Mouse (Mus musculus) lung, postnatal 0 days (tissue): ENCODE results near the gene Aurka.

Source experiments
- CTCF ChIP-seq: IDR thresholded peaks from 2 replicates; pipeline ENCODE4 v1.5.1; 2016; ENCODE audit warnings: antibody characterized with exemption, mild to moderate bottlenecking
- EP300 ChIP-seq: IDR thresholded peaks from 2 replicates; pipeline ENCODE4 v1.6.1; 2016; ENCODE audit warnings: antibody characterized with exemption, mild to moderate bottlenecking, control low read depth

DNA sequence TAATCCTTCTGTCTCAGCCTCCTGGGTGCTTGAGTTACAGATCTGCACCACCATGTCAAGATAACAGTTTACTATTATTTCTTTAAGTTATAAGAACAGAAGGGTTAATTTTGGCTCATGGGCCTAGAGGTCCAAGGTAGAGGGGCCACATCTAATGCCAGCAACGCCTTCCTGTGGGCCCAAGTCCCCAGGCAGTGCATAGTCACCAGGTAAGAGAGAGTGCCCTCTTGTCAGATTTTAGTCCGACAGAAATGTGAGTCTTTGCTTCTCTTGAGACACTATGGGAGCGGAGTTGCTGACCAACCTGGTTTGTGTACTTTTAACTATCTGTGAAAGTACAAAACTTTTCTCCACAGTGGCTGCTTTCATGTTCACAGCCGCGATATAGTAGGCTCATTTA is 25.7 kb downstream of the Aurka start:
- no peak for TF ChIP-seq CTCF
- no peak for TF ChIP-seq EP300
